Mouse (Mus musculus) kidney, postnatal 10 days (tissue): ENCODE results near the gene Pnrc1.

Source experiments
- DNase-seq: peaks from one replicate; pipeline ENCODE4 v3.0.0; 2021; ENCODE audit warnings: mixed read lengths

Gene Pnrc1

GRCm38 (mm10) chr4:33270386-33271314, 19.3 kb downstream of the Pnrc1 start:
- no peak for DNase-seq

GRCm38 (mm10) chr4:33264979-33265726, 24.8 kb downstream of the Pnrc1 start:
- DNase-seq, result no peak

GRCm38 (mm10) chr4:33262897-33263296, 27.1 kb downstream of the Pnrc1 start:
- no peak for DNase-seq

GRCm38 (mm10) chr4:33261311-33261753, 28.6 kb downstream of the Pnrc1 start:
- DNase-seq, result peak; percentile 92

- DNase-seq, result no peak
Measured at GRCm38 (mm10) chr4:33260311-33260710, 29.7 kb downstream of the Pnrc1 start.

GRCm38 (mm10) chr4:33257263-33257964, 32.5 kb downstream of the Pnrc1 start:
- DNase-seq, result no peak

GRCm38 (mm10) chr4:33254706-33255105, 35.3 kb downstream of the Pnrc1 start:
- DNase-seq, result no peak

GRCm38 (mm10) chr4:33250867-33251266, 39.1 kb downstream of the Pnrc1 start:
- no peak for DNase-seq

- no peak for DNase-seq
Measured at GRCm38 (mm10) chr4:33249716-33250230, 40.2 kb downstream of the Pnrc1 start.

GRCm38 (mm10) chr4:33248915-33249314, 41.0 kb downstream of the Pnrc1 start:
- peak; percentile 48 for DNase-seq

GRCm38 (mm10) chr4:33248062-33248889, 41.7 kb downstream of the Pnrc1 start:
- peak; percentile 99 for DNase-seq

- peak; percentile 100 for DNase-seq
Measured at GRCm38 (mm10) chr4:33247479-33248053, 42.4 kb downstream of the Pnrc1 start.

- DNase-seq, result peak; percentile 27
Measured at GRCm38 (mm10) chr4:33245853-33246395, 44.0 kb downstream of the Pnrc1 start.

GRCm38 (mm10) chr4:33243921-33244320, 46.0 kb downstream of the Pnrc1 start:
- no peak for DNase-seq

- no peak for DNase-seq
Measured at GRCm38 (mm10) chr4:33243016-33243758, 46.8 kb downstream of the Pnrc1 start.

GRCm38 (mm10) chr4:33242536-33242935, 47.4 kb downstream of the Pnrc1 start:
- DNase-seq, result peak; percentile 42

- no peak for DNase-seq
Measured at GRCm38 (mm10) chr4:33230881-33231280, 59.1 kb downstream of the Pnrc1 start.

GRCm38 (mm10) chr4:33229639-33230038, 60.3 kb downstream of the Pnrc1 start:
- DNase-seq, result no peak

GRCm38 (mm10) chr4:33227164-33227563, 62.8 kb downstream of the Pnrc1 start:
- DNase-seq, result no peak

GRCm38 (mm10) chr4:33224003-33224675, 65.8 kb downstream of the Pnrc1 start:
- DNase-seq, result no peak
